Mouse (Mus musculus): Measurements from ENCODE around the gene Ankrd65.
"Not testable (repeated sequence)": the region's sequence is repeated elsewhere in the genome, so short reads cannot be mapped to it uniquely, and the experiment has no call there.

Ankrd65 gene

GRCm38 (mm10) chr4:155774971-155775740 lies 15.1 kb upstream of the Ankrd65 start:
- no peak for DNase-seq (ENCODE audit: low spot score)

GRCm38 (mm10) chr4:155775855-155776254 lies 14.4 kb upstream of the Ankrd65 start:
- DNase-seq (ENCODE audit: low spot score) = no peak

GRCm38 (mm10) chr4:155776704-155777335 lies 13.4 kb upstream of the Ankrd65 start:
- DNase-seq (ENCODE audit: low spot score) = no peak

DNA sequence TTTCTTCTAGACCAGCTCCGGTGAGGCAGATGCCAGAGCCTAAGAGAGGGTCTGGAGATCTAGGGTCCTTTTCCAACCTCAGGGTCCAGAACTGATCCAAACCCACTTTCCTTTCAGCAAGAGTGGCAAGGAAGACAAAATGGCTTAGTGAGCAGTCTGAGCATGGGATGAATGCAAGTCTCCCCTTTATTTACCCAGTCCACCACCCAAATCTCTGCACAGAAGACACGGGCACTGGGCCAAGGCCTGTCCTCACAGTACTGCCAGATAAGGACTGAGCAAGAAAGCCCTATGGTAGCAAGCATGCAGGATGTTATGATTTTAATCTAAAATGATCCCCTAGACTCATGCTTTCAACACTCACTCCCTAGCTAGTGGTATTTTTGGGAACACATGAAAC lies 12.4 kb upstream of the Ankrd65 start:
- no peak for DNase-seq (ENCODE audit: low spot score)

DNA sequence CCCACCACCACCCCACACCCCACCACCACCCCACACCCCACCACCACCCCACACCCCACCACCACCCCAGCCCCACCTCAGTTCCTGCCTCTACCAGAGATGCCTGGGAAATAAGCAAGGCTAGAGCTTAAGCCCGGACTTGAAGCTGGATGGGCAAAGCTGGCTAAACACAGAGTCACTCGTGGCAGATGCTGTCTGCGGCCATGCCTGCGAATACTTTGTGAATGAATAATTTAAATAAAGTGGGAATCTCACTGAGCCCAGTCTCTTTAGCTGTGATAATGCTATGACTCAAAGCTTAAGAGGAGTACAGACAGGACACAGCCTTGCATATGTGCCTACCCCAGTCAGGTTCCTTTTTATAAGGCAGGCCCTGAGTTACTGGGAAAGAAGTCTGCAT lies 10.7 kb upstream of the Ankrd65 start:
- no peak for DNase-seq (ENCODE audit: low spot score)

DNA sequence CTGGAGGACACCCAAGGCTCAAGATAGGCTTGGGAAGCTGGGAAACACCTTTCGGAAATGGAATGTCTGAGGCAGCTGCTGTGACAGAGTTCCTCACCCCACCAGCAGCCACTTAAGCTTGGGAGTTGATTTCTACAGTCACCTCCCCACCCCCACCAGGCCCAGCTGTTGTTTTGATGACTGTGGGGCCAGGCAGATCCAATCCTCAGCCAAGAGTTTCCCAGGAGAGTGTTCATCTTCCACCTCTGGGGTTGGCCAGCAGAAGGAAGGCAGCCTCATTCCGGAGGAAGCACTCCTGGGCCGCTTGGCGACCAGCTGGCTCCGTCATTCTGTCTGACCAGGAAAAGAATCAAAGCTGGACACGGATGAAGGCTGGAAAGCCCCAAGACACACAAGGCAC lies 9.3 kb upstream of the Ankrd65 start:
- DNase-seq (ENCODE audit: low spot score) = peak; percentile 75

DNA sequence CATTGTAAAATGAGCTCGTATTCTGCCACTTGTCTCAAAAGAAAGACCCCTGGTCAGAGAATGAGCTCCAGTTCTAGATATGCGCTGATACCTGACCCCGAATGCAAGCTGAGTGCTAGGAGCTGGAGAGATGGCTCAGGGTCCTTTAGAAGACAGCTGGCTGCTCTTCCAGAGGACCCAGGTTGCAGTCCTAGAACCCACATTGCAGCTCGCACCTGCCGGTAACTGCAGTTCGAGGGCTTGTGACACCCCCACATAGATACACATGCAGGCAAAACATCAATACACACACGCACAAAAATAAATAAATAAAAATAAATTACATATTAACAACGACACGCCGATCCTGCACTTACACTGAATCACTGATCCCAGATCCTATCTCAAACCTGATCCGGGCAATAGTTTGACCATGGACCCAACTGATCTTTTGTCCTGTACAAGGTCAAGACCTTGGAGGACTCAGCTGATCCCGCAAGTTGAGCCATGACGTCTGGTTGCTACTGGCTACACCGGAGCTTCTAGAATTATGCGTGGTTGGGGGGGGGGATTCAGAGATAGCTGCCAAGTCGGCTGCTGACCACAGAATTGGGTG lies 6.7 kb upstream of the Ankrd65 start:
- no peak for DNase-seq (ENCODE audit: low spot score)

GRCm38 (mm10) chr4:155784081-155784701 lies 6.0 kb upstream of the Ankrd65 start:
- peak; percentile 85 for DNase-seq (ENCODE audit: low spot score)

- no peak for DNase-seq (ENCODE audit: low spot score)
Observed at GRCm38 (mm10) chr4:155785246-155785645, 5.0 kb upstream of the Ankrd65 start.

DNA sequence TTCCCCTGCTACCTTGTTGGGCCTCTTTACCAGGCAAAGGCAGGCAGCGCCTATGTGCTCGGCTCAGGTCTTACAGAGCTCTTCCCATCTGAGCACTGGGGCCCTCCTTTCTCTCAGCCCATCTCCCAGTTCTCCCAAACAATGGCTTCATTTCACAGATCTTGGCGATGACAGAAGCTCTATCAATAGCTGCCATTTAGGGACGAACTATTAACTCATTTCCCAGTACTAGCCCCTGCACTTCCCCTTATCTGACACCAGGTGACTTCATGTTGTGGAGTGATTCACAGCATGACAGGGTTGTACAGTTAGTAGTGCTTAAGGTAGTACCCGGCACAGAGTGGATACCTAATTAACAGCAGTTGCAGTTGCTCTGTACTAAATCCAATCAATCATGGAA lies 4.4 kb upstream of the Ankrd65 start, which contains the start of gene Tmem88b:
Gene Tmem88b, minus strand, starts transcription at position 56 of the 400 bp plus-strand sequence.
- DNase-seq (ENCODE audit: low spot score) = no peak

DNA sequence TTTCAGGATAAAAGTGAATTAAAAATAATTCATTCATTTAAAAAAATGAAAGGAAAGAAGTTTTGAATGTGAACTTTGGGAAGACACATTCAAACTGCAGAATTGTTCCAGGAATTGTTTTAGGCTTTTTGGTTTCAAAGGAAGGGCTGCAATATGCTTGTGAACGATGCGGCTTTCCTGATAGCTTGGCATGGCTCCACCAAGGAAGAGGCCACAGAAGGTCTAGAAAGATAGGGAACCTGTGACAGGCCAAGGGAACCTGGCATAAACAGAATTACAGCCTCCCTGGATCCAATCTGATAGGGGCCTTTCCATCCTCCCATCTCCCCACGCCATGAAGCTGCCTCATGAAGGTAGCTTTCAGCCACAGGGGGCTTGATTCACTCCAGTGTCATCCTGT lies 1.9 kb upstream of the Ankrd65 start:
- no peak for DNase-seq (ENCODE audit: low spot score)

GRCm38 (mm10) chr4:155788833-155789232 lies 1.4 kb upstream of the Ankrd65 start:
- not testable (repeated sequence) for DNase-seq (ENCODE audit: low spot score)

DNA sequence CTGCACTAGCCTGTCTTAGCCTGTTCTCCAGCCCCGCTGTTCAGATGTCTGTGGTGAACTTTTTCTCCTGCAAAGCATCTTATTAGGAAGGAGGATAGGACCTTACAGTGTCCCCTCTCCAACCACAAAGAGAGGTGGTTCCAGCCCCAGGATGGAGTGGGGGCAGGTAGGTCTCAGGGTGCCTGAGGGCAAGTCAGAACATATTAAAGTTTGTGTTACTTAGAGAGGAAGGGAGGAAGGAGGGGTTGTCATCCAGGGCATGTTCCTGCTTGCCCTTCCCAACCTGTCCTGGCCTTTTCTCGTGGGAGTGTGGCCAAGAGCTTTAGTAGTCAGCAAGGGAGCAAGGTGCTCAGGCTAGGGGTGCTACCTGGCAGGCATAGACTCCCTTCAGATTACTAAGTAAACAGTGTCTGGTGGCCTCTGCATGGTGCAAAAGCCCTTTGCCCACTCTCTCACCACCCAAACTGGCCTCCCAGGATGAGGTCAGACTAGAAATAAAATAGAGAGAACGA lies 467 bp downstream of the Ankrd65 start:
- no peak for DNase-seq (ENCODE audit: low spot score)

DNA sequence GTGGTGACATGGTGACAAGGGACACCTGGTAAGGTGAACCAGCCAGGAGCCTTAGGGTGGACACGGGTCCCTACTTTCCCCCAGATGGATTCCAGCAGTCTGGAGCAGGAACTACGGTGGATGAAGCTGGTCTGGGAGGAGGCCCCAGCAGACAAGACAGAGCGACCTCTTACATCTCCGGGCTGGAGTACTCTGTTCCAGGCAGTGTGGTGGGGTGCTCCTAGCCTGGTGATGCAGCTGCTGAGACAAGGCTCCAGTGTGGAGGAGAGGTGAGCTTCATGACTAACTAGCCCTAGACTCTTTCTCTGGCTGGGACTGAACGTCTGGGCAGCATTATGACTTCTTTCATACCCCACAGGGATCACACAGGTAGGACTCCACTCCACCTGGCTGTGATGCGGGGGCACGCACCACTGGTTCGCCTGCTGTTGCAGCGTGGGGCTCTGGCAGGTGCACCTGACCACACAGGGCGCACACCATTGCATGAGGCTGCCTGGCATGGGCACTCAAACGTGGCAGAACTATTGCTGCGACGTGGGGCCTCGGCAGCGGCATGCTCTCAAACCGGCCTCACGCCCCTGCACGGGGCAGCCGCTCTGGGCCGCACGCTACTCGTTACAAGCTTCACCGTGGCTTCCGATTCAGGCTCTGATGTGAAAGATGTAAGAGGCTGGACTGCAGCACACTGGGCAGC lies 1.1 kb downstream of the Ankrd65 start:
- DNase-seq (ENCODE audit: low spot score) = no peak

- no peak for DNase-seq (ENCODE audit: low spot score)
Observed at GRCm38 (mm10) chr4:155793730-155794129, 3.5 kb downstream of the Ankrd65 start.

- DNase-seq (ENCODE audit: low spot score) = no peak
Observed at GRCm38 (mm10) chr4:155802075-155802474, 11.8 kb downstream of the Ankrd65 start.

DNA sequence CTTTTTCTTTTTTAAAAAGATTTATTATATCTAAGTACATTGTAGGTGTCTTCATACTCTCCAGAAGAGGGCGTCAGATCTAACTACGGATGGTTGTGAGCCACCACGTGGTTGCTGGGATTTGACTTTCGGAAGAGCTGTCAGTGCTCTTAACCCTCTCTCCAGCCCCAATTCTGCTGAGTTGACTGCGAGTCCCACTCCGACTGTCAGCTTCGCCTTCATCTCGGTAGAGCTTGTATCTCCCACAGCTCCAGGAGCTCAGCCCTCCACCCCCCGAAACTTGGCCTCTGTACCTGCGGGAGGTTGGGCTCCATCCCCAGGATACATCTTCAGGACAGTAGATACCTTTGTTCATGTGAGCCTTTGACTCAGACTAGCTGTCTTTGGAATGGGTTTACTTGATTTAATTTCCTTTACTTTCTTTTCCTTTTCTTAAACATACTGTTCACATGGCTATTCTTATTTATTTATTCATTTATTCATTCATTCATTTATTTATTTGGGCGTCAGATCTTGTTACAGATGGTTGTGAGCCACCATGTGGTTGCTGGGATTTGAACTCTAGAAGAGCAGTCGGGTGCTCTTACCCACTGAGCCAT lies 12.6 kb downstream of the Ankrd65 start, which contains the start of gene Mrpl20:
Gene Mrpl20, plus strand, starts transcription at position 138 of the 599 bp plus-strand sequence.
- DNase-seq (ENCODE audit: low spot score) = no peak

DNA sequence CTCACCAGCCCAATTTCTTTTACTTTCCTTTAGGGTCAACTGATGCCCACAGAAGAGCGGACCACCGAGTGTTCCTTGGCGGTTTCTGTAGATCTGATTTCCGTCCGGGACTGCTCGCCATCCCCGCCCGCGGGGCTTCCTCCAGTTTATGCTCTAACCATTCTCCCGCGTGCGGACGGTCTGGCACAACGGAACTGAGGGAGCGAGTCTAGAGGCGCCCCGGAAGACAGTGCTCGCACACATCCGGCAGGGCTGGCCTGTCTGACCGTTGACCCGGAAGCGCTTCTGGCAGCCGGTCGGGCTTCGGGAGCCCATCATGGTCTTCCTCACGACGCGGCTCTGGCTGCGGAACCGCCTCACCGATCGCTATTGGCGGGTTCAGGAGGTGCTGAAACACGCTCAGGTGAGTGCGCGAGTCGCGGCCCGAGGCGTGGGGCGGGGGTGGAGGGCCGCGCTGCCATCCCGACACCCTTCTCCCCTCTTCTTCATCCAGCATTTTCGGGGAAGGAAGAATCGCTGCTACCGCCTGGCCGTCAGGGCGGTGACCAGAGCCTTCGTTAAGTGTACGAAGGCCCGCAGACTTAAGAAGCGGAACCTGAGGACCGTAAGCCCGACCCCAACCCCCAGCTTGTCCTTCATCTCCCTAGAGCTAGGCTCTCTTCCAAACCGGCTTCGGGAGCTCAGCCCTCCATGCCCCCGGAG lies 13.3 kb downstream of the Ankrd65 start:
- DNase-seq (ENCODE audit: low spot score) = peak; percentile 96

DNA sequence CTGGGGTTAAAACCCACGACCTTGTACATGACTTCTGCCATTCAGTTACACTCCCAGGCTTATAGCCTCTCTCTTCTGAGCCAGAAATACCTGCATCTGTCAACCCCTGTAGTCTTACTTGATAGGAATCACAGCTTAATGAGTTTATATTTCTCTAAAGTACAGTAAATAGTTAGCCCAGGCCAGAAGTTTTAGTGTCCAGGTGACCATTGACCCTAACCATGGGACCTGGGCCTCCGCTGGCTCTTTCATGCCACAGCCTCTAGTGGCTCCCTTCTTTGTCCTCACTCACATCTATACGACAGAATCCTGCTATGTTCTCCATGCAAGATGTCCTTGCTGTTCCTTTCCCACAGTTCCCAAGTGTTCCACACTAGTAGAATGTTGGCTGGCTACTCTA lies 17.6 kb downstream of the Ankrd65 start:
- DNase-seq (ENCODE audit: low spot score) = no peak

DNA sequence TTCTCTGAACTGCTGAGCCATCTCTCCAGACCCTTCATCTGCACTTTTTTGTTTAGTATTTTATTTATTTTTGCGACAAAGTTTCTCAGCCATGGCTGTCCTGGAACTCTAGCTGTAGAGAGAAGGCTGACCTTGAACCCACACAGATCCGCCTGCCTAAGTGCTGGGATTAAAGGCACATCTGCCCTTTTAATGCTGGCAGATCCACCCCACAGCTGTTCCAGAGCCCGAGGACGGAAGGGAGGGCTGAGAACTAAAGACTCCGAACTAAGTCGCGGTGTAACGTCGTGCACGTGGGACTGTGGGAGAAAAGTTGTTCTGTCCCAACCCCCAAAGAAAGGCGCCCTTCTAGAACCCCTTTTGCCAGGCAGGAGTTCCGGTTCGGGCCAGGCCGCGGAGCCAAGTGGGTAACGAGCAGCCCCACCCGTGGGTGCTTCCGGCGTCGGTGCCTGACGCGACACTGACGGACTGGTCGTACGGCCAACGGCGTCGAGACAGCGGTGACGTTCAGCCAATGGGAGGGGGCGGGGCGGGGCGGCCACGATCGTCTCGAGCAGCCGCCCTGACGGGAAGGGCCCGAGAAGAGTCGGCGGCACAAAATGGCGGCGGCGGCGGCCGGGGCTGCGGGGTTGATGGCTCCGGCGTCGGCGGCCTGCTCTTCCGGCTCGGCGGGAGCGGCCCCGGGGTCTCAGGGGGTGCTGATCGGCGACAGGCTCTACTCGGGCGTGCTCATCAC lies 21.9 kb downstream of the Ankrd65 start, which contains the start of gene Ccnl2:
Gene Ccnl2, plus strand, starts transcription at position 561 of the 736 bp plus-strand sequence.
- DNase-seq (ENCODE audit: low spot score) = peak; percentile 94

Measured in MN1 (cell line).